Mouse (Mus musculus) CD4-positive helper T cell, adult 2 months (primary cell): ENCODE measurements around the gene Rpl18a.

Experiments used
- DNase-seq: peaks from one replicate; pipeline ENCODE4 v3.0.0-alpha.2; 2012; ENCODE audit warnings: low read depth, missing footprints, low spot score

Rpl18a gene

GRCm38 (mm10) chr8:70897021-70897680 lies at the start of gene Rpl18a:
Rpl18a (minus strand) TSS chr8:70897412.
- peak; percentile 99 for DNase-seq

GRCm38 (mm10) chr8:70943187-70943586 lies 46.0 kb upstream of the Rpl18a start:
- no peak for DNase-seq

DNA sequence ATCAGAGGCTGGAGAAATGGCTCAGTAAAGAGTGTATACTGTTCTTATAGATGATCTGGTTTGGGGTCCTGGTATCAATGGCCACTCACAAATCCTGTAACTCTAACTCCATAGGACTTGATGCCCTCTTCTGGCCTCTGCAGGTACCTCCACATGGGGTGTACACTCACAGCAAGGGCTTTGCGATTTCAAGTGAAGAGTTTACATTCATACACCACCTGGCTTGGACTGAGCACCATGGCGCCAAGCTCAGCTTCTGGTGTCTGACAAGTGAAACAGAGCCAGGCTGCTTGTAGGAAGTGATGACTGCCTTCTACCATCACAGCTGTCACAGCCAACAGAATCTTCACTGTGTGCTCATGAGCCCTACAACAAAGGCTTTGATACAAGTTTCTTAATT lies 44.3 kb upstream of the Rpl18a start:
- no peak for DNase-seq

- no peak for DNase-seq
These were observed 40.0 kb upstream of the Rpl18a start for GRCm38 (mm10) chr8:70937200-70937599.

- DNase-seq = no peak
These were observed 37.6 kb upstream of the Rpl18a start for GRCm38 (mm10) chr8:70934786-70935185.

- no peak for DNase-seq
These were observed 35.8 kb upstream of the Rpl18a start for GRCm38 (mm10) chr8:70933036-70933435.

- no peak for DNase-seq
These were observed 34.5 kb upstream of the Rpl18a start for GRCm38 (mm10) chr8:70931731-70932130.

- no peak for DNase-seq
These were observed 31.6 kb upstream of the Rpl18a start for GRCm38 (mm10) chr8:70928778-70929322.

DNA sequence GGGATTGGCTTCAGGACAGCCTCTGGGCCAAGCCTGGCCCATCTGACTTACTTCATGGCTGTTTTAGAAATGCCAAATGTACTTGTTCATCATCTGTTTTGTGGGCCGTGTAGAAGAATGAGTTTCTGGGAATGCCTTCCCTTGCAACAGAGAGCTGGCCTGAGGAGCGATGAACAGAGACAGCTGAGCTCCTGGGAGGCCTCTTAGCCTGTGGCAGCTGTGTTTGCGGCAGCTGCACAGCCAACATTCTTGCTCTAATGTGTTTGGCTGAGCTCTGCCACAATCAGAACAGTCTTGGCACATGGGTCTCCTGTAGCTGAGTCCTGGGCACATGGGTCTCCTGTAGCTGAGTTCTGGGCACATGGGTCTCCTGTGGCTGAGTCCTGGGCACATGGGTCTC lies 30.9 kb upstream of the Rpl18a start:
- no peak for DNase-seq

DNA sequence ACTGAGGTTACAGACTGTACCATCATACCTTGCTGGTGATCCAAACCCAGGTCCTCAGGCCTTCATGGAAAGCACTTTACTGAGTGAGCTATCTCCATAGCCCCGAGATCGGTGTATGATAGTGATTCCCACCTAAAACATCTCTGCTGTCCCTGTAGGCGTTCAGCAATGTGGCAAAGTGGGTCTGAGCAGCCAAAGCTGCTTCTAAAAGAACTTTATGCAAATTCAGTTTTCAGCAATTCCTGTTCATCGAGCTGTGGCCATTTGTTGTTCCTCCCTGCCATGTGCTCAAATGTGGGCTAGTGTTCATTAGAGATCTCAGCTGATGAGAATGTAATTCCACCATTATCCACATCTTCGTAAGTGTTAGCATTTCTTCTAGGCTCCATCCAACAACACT lies 29.2 kb upstream of the Rpl18a start:
- no peak for DNase-seq

DNA sequence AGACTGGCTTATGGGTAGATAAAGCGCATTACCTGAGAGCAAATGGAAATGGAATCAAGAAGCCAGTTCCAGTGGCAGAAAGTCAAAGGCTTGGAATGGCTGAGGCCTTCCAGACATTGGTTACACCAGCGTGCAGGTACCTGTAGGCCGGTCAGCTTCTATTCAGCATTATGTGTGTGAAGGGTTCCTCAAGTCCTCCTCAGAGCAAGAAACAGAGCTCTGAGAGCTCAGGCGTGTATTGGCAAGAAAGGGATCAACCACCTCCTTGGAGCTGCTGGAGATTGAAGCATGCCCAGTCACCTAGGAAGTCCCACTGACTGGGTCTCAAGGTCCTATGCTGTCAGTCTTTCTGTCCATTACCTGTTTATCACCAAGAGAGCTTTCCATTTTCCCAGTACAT lies 28.5 kb upstream of the Rpl18a start:
- DNase-seq = no peak

GRCm38 (mm10) chr8:70924151-70924550 lies 26.9 kb upstream of the Rpl18a start:
- DNase-seq = no peak

DNA sequence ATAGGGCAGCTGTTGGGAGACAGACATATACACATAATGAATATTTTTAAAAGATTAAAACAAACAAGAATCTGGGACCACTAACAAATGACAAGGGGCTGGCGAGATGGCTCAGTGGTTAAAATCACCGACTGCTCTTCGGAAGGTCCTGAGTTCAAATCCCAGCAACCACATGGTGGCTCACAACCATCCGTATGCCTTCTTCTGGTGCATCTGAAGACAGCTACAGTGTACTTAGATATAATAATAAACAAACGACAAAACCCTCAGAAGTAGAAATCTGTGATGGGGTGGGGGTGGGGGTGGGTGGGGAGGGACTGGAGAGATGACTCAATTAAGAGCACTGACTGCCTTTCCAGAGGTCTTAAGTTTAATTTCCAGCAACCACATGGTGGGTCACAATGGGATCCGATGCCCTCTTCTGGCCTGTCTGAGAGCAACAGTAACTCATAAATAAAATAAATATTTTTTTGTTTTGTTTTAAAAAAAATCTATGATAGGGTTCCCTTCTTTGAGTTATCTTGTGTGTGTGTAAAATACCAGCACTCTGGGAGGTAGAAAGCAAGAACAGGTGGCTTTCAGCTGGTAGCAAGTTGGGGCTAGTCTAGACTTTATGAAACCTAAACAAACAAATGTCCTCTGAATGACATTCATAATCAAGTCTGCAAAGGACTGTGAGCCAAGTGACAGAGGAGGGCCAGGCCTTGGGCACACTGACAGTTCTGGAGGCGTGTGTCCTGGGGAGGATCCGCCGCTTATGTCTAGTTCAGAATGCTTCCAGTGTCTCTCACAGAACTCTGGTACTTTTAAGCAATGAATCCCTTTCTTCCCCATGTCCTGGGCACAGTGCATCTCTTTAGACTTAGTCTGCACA lies 23.1 kb upstream of the Rpl18a start:
- DNase-seq = no peak

GRCm38 (mm10) chr8:70914704-70915103 lies 17.5 kb upstream of the Rpl18a start:
- no peak for DNase-seq

GRCm38 (mm10) chr8:70913523-70913922 lies 16.3 kb upstream of the Rpl18a start:
- DNase-seq = no peak

DNA sequence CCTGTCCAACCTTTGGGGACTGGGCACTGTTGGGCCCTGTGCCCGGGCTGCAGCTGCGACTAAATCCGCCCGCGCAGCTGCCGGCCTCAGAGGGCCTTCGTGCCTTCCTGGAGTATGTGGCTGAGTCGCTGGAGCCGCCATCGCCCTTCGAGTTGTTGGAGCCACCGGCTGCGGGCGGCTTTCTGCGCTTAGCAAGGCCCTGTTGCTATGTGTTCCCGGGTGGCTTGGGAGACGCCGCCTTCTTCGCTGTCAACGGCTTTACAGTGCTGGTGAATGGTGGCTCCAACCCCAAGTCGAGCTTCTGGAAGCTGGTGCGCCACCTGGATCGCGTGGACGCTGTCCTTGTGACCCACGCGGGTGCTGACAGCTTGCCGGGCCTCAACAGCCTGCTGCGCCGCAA lies 15.7 kb upstream of the Rpl18a start:
- DNase-seq = no peak

GRCm38 (mm10) chr8:70911596-70911995 lies 14.4 kb upstream of the Rpl18a start:
- no peak for DNase-seq

- DNase-seq = no peak
These were observed 10.3 kb upstream of the Rpl18a start for GRCm38 (mm10) chr8:70907518-70907917.

- DNase-seq = peak; percentile 86
These were observed 8.9 kb upstream of the Rpl18a start, which contains the start of gene Map1s for GRCm38 (mm10) chr8:70905831-70906736. Map1s (plus strand) TSS chr8:70905932.

DNA sequence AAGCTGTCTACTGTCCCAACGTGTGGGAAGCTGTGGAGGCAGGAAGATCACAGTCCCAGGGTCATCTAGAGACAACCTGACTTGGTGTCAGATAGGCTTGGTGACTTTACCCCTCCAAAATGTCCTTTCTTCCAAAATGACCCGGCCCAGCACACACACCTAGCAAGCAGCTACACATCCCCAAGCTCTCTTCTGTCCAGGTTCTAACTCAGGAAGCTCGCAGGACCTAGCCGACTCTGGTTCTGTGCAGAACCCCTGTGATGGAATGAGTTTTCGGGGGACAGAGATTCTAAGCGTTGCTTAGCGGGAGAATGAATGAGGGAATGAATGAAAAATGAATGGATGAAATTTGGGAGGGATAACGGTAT lies 8.2 kb upstream of the Rpl18a start:
- no peak for DNase-seq

- DNase-seq = no peak
These were observed 7.3 kb upstream of the Rpl18a start for GRCm38 (mm10) chr8:70904532-70904931.

GRCm38 (mm10) chr8:70903582-70903981 lies 6.4 kb upstream of the Rpl18a start:
- no peak for DNase-seq
